Mouse (Mus musculus) heart, embryonic 11.5 days (tissue): Measurements from ENCODE around the gene Erp29. TPM values are rescaled to one million over a fixed set of nuclear protein-coding genes. Genes with fewer than 3 reads are reported as not detected.

Experiments
- ATAC-seq: fragments of 200-750 bp; cut with Nextera tagmentation; replicated peaks from 2 replicates; pipeline ENCODE4 v1.8.0; 2017; ENCODE audit warnings: moderate library complexity; ENCODE audit not compliant: insufficient number of reproducible peaks, low FRiP score, low TSS enrichment
- H3K27ac ChIP-seq: fragments of 300-500 bp; sonication (generic); 2 replicates; pipeline ENCODE4 v1.5.1; 2014; ENCODE audit warnings: mild to moderate bottlenecking, low read depth, low read length
- H3K27me3 ChIP-seq: fragments of 300-500 bp; sonication (generic); 2 replicates; pipeline ENCODE4 v1.6.1; 2014; ENCODE audit warnings: mild to moderate bottlenecking, low read length, mixed read lengths; ENCODE audit not compliant: control insufficient read depth, insufficient read depth
- H3K36me3 ChIP-seq: fragments of 300-500 bp; sonication (generic); 2 replicates; pipeline ENCODE4 v1.6.1; 2014; ENCODE audit warnings: mild to moderate bottlenecking, low read length, moderate library complexity, mixed read lengths; ENCODE audit not compliant: control insufficient read depth, insufficient read depth
- H3K4me1 ChIP-seq: fragments of 300-500 bp; sonication (generic); 2 replicates; pipeline ENCODE4 v1.6.1; 2014; ENCODE audit warnings: low read length; ENCODE audit not compliant: control insufficient read depth, insufficient read depth
- H3K4me2 ChIP-seq: fragments of 300-500 bp; sonication (generic); 2 replicates; pipeline ENCODE4 v1.6.1; 2014; ENCODE audit warnings: mild to moderate bottlenecking, moderate library complexity
- H3K4me3 ChIP-seq: fragments of 300-500 bp; sonication (generic); 2 replicates; pipeline ENCODE4 v1.5.1; 2014; ENCODE audit warnings: low read depth, low read length
- H3K9ac ChIP-seq: fragments of 300-500 bp; sonication (generic); 2 replicates; pipeline ENCODE4 v1.6.1; 2014; ENCODE audit warnings: mild to moderate bottlenecking, low read depth, low read length, moderate library complexity
- H3K9me3 ChIP-seq: fragments of 300-500 bp; sonication (generic); replicated peaks from 2 replicates; pipeline ENCODE4 v1.6.1; 2016; ENCODE audit warnings: low read length; ENCODE audit not compliant: control insufficient read depth
- WGBS: fragments of 180-500 bp; shearing (Covaris S2); extraction: QIAGEN DNeasy Blood & Tissue Kit; methylation state at CpG from one replicate; pipeline ENCODE4 v1.1.7; 2014; ENCODE audit not compliant: insufficient replicate concordance; 5-methylcytosine and 5-hydroxymethylcytosine counted together
- polyA plus RNA-seq: library from polyadenylated mRNA; unstranded; fragments of >200 nt; fragmentation: Nextera tagmentation; extraction: Ambion mirVana; gene quantifications from 2 replicates; pipeline ENCODE4 v1.2.1, GENCODE M21; 2014

Gene Erp29
- polyA plus RNA-seq, 1 experiment from 2014 or later = 137 TPM

- no peak overlapping the region for H3K27ac ChIP-seq
- no peak overlapping the region for H3K4me2 ChIP-seq
- H3K4me3 ChIP-seq = no peak overlapping the region
- H3K9ac ChIP-seq = no peak overlapping the region
- no peak for ATAC-seq
- H3K9me3 ChIP-seq = no peaks in the 10 kb centered on the region
- no peaks in the 10 kb centered on the region for H3K4me1 ChIP-seq
- no peaks in the 10 kb centered on the region for H3K27me3 ChIP-seq
- WGBS = 89% methylated on average over 11 of the region's 11 CpGs
- H3K36me3 ChIP-seq = peaks cover 46% of the 10 kb centered on the region
These were observed 13.6 kb downstream of the Erp29 start for GRCm38 (mm10) chr5:121438756-121439155.

GRCm38 (mm10) chr5:121438131-121438530 lies 14.2 kb downstream of the Erp29 start:
- H3K4me2 ChIP-seq = no peak overlapping the region
- peaks cover 46% of the 10 kb centered on the region for H3K36me3 ChIP-seq
- WGBS = 84% methylated on average over 5 of the region's 5 CpGs
- ATAC-seq = no peak
- H3K9ac ChIP-seq = no peak overlapping the region
- no peaks in the 10 kb centered on the region for H3K27me3 ChIP-seq
- no peaks in the 10 kb centered on the region for H3K9me3 ChIP-seq
- H3K4me3 ChIP-seq = no peak overlapping the region
- H3K27ac ChIP-seq = no peak overlapping the region
- no peaks in the 10 kb centered on the region for H3K4me1 ChIP-seq

GRCm38 (mm10) chr5:121428954-121429353 lies 23.4 kb downstream of the Erp29 start:
- WGBS = 91% methylated on average over 3 of the region's 3 CpGs
- Histone ChIP-seq H3K4me3 (no peak overlapping the region), H3K9me3 (no peaks in the 10 kb centered on the region), H3K27ac (no peak overlapping the region), H3K4me2 (no peak overlapping the region), H3K27me3 (no peaks in the 10 kb centered on the region), H3K4me1 (no peaks in the 10 kb centered on the region), H3K9ac (no peak overlapping the region), H3K36me3 (peaks cover 71% of the 10 kb centered on the region)
- no peak for ATAC-seq

GRCm38 (mm10) chr5:121423297-121423696 lies 29.0 kb downstream of the Erp29 start:
- no peak overlapping the region for H3K27ac ChIP-seq
- H3K4me2 ChIP-seq = no peak overlapping the region
- H3K9me3 ChIP-seq = no peaks in the 10 kb centered on the region
- H3K4me1 ChIP-seq = no peaks in the 10 kb centered on the region
- WGBS = 86% methylated on average over 10 of the region's 10 CpGs
- no peaks in the 10 kb centered on the region for H3K27me3 ChIP-seq
- ATAC-seq = no peak
- no peak overlapping the region for H3K4me3 ChIP-seq
- peaks cover 49% of the 10 kb centered on the region for H3K36me3 ChIP-seq
- H3K9ac ChIP-seq = no peak overlapping the region

- Histone ChIP-seq H3K4me1 (no peaks in the 10 kb centered on the region), H3K36me3 (peaks cover 52% of the 10 kb centered on the region), H3K4me3 (no peak overlapping the region), H3K4me2 (no peak overlapping the region), H3K27me3 (no peaks in the 10 kb centered on the region), H3K9ac (no peak overlapping the region), H3K27ac (no peak overlapping the region), H3K9me3 (no peaks in the 10 kb centered on the region)
- no peak for ATAC-seq
- WGBS = 88% methylated on average over 6 of the region's 6 CpGs
These were observed 29.5 kb downstream of the Erp29 start for GRCm38 (mm10) chr5:121422787-121423186.

GRCm38 (mm10) chr5:121420721-121421120 lies 31.6 kb downstream of the Erp29 start:
- Histone ChIP-seq H3K9ac (no peak overlapping the region), H3K9me3 (no peaks in the 10 kb centered on the region)
- 93% methylated on average over 9 of the region's 9 CpGs for WGBS

GRCm38 (mm10) chr5:121410975-121411374 lies 41.3 kb downstream of the Erp29 start:
- no peak overlapping the region for H3K9ac ChIP-seq
- H3K4me2 ChIP-seq = no peak overlapping the region
- no peak overlapping the region for H3K27ac ChIP-seq
- no peak overlapping the region for H3K4me3 ChIP-seq
- no peaks in the 10 kb centered on the region for H3K4me1 ChIP-seq
- WGBS = 94% methylated on average over 4 of the region's 4 CpGs
- ATAC-seq = no peak
- no peaks in the 10 kb centered on the region for H3K27me3 ChIP-seq
- H3K36me3 ChIP-seq = peaks cover 30% of the 10 kb centered on the region
- no peaks in the 10 kb centered on the region for H3K9me3 ChIP-seq

More at GRCm38 (mm10) chr5:121420721-121421120, 31.6 kb downstream of the Erp29 start:
- H3K36me3 ChIP-seq = peaks cover 56% of the 10 kb centered on the region
- no peak overlapping the region for H3K4me3 ChIP-seq
- no peaks in the 10 kb centered on the region for H3K27me3 ChIP-seq
- no peak overlapping the region for H3K4me2 ChIP-seq
- no peak overlapping the region for H3K27ac ChIP-seq
- no peak for ATAC-seq
- H3K4me1 ChIP-seq = no peaks in the 10 kb centered on the region

GRCm38 (mm10) chr5:121407856-121408255 lies 44.5 kb downstream of the Erp29 start:
- 90% methylated on average over 8 of the region's 8 CpGs for WGBS
- Histone ChIP-seq H3K27ac (no peak overlapping the region), H3K9ac (no peak overlapping the region), H3K27me3 (no peaks in the 10 kb centered on the region), H3K9me3 (no peaks in the 10 kb centered on the region), H3K4me2 (no peak overlapping the region), H3K4me1 (0 out of 2 replicates have a peak, but pooled peaks cover 3% of the 10 kb centered on the region), H3K36me3 (peaks cover 12% of the 10 kb centered on the region; the same call in 1 of the 2 replicates), H3K4me3 (no peak overlapping the region)
- ATAC-seq = no peak

- H3K9ac ChIP-seq = no peak overlapping the region
- H3K4me2 ChIP-seq = no peak overlapping the region
- H3K4me1 ChIP-seq = peaks cover 20% of the 10 kb centered on the region
- no peak overlapping the region for H3K4me3 ChIP-seq
- H3K27ac ChIP-seq = no peak overlapping the region
- H3K27me3 ChIP-seq = no peaks in the 10 kb centered on the region
- no peak for ATAC-seq
- H3K9me3 ChIP-seq = no peaks in the 10 kb centered on the region
- 68% methylated on average over 5 of the region's 5 CpGs for WGBS
- no peaks in the 10 kb centered on the region; the same call in 1 of the 2 replicates for H3K36me3 ChIP-seq
These were observed 51.5 kb downstream of the Erp29 start for GRCm38 (mm10) chr5:121400849-121401248.
